Mouse (Mus musculus): Measurements from ENCODE around the gene Spata7.

DNA sequence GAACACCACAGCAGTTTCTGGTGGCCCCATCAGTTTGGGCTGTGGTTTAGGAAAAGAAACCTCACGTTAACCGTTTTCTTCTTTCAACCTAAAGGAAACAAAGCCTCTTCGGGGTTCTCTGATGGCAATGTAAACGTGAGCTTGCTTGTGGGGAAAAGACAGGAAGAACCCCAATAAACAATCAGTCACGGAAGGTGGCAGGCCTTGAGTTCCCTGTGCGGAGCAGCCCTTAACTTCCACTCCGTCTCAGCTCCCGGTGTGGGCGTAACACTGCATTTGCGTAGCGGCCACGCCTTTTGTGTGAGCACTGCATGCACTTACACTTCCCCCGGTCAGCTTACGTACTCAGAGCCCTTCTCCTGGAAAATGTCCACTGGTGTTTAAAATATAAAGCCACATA, 49.4 kb downstream of the Spata7 start:
- TF ChIP-seq POLR2A (IDR thresholded peaks at IDR 0.05; ENCODE audit: low read depth, low read length) (no peak), CTCF (IDR thresholded peaks at IDR 0.05; ENCODE audit: extremely low read depth, insufficient read depth, insufficient read length, insufficient replicate concordance) (no peak)
